Mouse (Mus musculus): ENCODE measurements around the gene Ttn. TPM values are rescaled to one million over a fixed set of nuclear protein-coding genes. Genes with fewer than 3 reads are reported as not detected.
"Not testable (repeated sequence)": the region's sequence is repeated elsewhere in the genome, so short reads cannot be mapped to it uniquely, and the experiment has no call there.

The Ttn gene
- under 0.01 and 0.30 TPM in 2 replicates for polyA plus RNA-seq (2016; fragmentation: Nextera tagmentation; extraction: Ambion mirVana)

GRCm38 (mm10) chr2:76982391-76983145, at the start of gene Ttn:
Gene Ttn (minus strand): TSS chr2:76982547.
- H3K27me3 ChIP-seq (ENCODE audit: low read depth, poor library complexity, severe bottlenecking): no peaks in the 10 kb centered on the region
- no peak within 1 kb of the TSS for H3K27ac ChIP-seq (replicated peaks)
- DNase-seq (ENCODE audit: low spot score): no peak
- no peak within 1 kb of the TSS for H3K4me3 ChIP-seq
- H3K36me3 ChIP-seq: no peaks in the 10 kb centered on the region
- H3K4me1 ChIP-seq: no peaks in the 10 kb centered on the region
- no peaks in the 10 kb centered on the region for H3K9me3 ChIP-seq (replicated peaks)
- WGBS: 87% methylated on average over 18 of the region's 18 CpGs

DNA sequence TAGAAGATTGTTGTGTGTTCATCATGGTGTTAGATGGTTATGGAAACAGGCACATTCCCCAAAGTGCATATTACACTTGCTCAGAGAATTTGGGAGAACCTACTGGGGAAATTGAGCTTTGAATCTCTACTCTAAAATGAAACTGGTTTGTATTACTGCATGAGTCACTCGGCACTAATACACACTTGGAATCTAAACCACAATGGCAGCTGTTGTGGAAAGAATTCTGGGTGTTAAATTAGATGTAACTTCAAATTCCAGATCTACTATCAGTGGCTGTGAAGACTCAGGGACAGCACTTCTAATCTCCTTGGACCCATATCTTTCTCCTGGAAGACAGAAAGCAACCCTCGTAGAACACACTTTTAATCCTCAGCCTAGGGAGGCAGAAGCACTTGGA, 38.3 kb upstream of the Ttn start:
- Histone ChIP-seq H3K36me3 (no peaks in the 10 kb centered on the region), H3K27me3 (ENCODE audit: low read depth, poor library complexity, severe bottlenecking) (no peaks in the 10 kb centered on the region), H3K9me3 (replicated peaks) (no peaks in the 10 kb centered on the region), H3K4me1 (no peaks in the 10 kb centered on the region), H3K4me3 (no peak overlapping the region), H3K27ac (replicated peaks) (no peak overlapping the region)
- 78% methylated on average over 2 of the region's 2 CpGs for WGBS
- no peak for DNase-seq (ENCODE audit: low spot score)

- DNase-seq (ENCODE audit: low spot score): no peak
Measured at GRCm38 (mm10) chr2:77017735-77018134, 35.4 kb upstream of the Ttn start.

GRCm38 (mm10) chr2:77013449-77013848, 31.1 kb upstream of the Ttn start:
- not testable (repeated sequence) for H3K4me1 ChIP-seq; H3K27me3 ChIP-seq (ENCODE audit: low read depth, poor library complexity, severe bottlenecking); DNase-seq (ENCODE audit: low spot score); H3K9me3 ChIP-seq (replicated peaks); H3K36me3 ChIP-seq; H3K4me3 ChIP-seq; H3K27ac ChIP-seq (replicated peaks)
- 93% methylated on average over 6 of the region's 6 CpGs for WGBS

More at GRCm38 (mm10) chr2:77017735-77018134, 35.4 kb upstream of the Ttn start:
- no peaks in the 10 kb centered on the region for H3K36me3 ChIP-seq
- no peak overlapping the region for H3K4me3 ChIP-seq
- no peaks in the 10 kb centered on the region for H3K9me3 ChIP-seq (replicated peaks)
- H3K4me1 ChIP-seq: no peaks in the 10 kb centered on the region
- no peak overlapping the region for H3K27ac ChIP-seq (replicated peaks)
- 88% methylated on average over 4 of the region's 4 CpGs for WGBS
- no peaks in the 10 kb centered on the region for H3K27me3 ChIP-seq (ENCODE audit: low read depth, poor library complexity, severe bottlenecking)

DNA sequence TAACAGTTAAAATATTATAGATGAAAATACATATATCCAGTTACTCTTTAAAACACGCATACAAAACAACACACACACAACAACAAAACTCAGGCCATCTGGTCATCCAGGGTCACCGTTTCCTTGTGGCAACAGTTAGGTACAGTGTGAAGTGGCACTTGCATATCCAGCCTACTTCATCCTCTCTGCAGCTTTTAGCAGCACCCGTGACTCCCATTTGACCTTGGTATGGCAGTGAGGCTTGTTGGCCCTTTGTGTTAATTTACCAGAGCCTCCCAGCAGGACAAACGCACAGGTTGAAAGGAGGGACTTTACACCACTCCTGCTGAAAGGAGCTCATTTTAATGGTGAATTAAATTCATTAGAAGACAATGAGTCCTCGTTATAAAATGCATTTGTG, 29.6 kb upstream of the Ttn start:
- no peaks in the 10 kb centered on the region for H3K36me3 ChIP-seq
- H3K27ac ChIP-seq (replicated peaks): no peak overlapping the region
- H3K27me3 ChIP-seq (ENCODE audit: low read depth, poor library complexity, severe bottlenecking): no peaks in the 10 kb centered on the region
- H3K9me3 ChIP-seq (replicated peaks): no peaks in the 10 kb centered on the region
- no peaks in the 10 kb centered on the region for H3K4me1 ChIP-seq
- no peak overlapping the region for H3K4me3 ChIP-seq
- 76% methylated on average over 5 of the region's 5 CpGs for WGBS
- no peak for DNase-seq (ENCODE audit: low spot score)

- H3K36me3 ChIP-seq: no peaks in the 10 kb centered on the region
- H3K4me3 ChIP-seq: no peak overlapping the region
- H3K9me3 ChIP-seq (replicated peaks): no peaks in the 10 kb centered on the region
- no peaks in the 10 kb centered on the region for H3K27me3 ChIP-seq (ENCODE audit: low read depth, poor library complexity, severe bottlenecking)
- WGBS: 82% methylated on average over 7 of the region's 7 CpGs
- no peak overlapping the region for H3K27ac ChIP-seq (replicated peaks)
- DNase-seq (ENCODE audit: low spot score): no peak
- no peaks in the 10 kb centered on the region for H3K4me1 ChIP-seq
Measured at GRCm38 (mm10) chr2:77007015-77007414, 24.7 kb upstream of the Ttn start.

- H3K9me3 ChIP-seq (replicated peaks): no peaks in the 10 kb centered on the region
- WGBS: 75% methylated on average over 2 of the region's 2 CpGs
- H3K27ac ChIP-seq (replicated peaks): no peak overlapping the region
Measured at GRCm38 (mm10) chr2:77003148-77003547, 20.8 kb upstream of the Ttn start.

GRCm38 (mm10) chr2:76998351-76998750, 16.0 kb upstream of the Ttn start:
- 76% methylated on average over 5 of the region's 5 CpGs for WGBS
- DNase-seq (ENCODE audit: low spot score): no peak
- Histone ChIP-seq H3K9me3 (replicated peaks) (no peaks in the 10 kb centered on the region), H3K27ac (replicated peaks) (no peak overlapping the region), H3K4me1 (no peaks in the 10 kb centered on the region), H3K36me3 (no peaks in the 10 kb centered on the region), H3K27me3 (ENCODE audit: low read depth, poor library complexity, severe bottlenecking) (no peaks in the 10 kb centered on the region), H3K4me3 (no peak overlapping the region)

More at GRCm38 (mm10) chr2:77003148-77003547, 20.8 kb upstream of the Ttn start:
- no peaks in the 10 kb centered on the region for H3K27me3 ChIP-seq (ENCODE audit: low read depth, poor library complexity, severe bottlenecking)
- DNase-seq (ENCODE audit: low spot score): no peak
- no peaks in the 10 kb centered on the region for H3K4me1 ChIP-seq
- no peaks in the 10 kb centered on the region for H3K36me3 ChIP-seq
- H3K4me3 ChIP-seq: no peak overlapping the region

DNA sequence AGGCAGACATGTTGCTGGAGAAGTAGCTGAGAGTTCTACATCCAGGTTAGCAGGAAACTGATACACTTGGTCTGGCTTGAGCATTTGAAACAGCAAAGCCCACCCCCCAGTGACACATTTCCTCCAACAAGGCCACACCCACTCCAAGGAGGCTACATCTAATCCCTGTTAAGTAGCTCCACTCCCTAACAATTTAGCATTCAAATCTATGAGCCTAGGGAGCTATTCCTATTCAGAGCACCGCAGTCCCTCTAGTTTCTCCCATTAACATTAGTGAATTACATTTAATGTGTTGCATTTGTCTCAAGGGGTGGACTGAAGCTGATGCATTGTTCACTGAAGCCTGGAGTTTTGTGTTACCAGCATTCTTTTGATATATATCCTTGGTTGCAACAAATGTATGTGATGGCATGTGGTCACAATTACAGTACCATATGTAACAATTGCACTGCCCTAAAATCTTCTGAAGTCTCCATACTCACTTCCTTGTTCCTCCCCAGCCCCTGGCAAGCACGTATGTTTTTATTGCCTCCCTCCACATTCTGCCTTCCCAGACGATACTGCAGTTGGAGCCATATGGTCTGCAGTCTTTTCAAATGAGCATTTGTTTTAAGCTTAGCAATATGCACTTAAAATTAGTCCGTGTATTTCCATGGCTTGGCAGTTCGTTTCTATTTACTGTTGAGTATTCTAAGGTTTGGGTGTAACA, 10.3 kb upstream of the Ttn start:
- Histone ChIP-seq H3K4me1 (no peaks in the 10 kb centered on the region), H3K4me3 (no peak overlapping the region), H3K27ac (replicated peaks) (no peak overlapping the region), H3K36me3 (no peaks in the 10 kb centered on the region), H3K9me3 (replicated peaks) (no peaks in the 10 kb centered on the region), H3K27me3 (ENCODE audit: low read depth, poor library complexity, severe bottlenecking) (no peaks in the 10 kb centered on the region)
- 90% methylated on average over 5 of the region's 5 CpGs for WGBS
- no peak for DNase-seq (ENCODE audit: low spot score)

GRCm38 (mm10) chr2:76987317-76987716, 5.0 kb upstream of the Ttn start:
- no peaks in the 10 kb centered on the region for H3K9me3 ChIP-seq (replicated peaks)
- 92% methylated on average over 4 of the region's 4 CpGs for WGBS
- H3K4me3 ChIP-seq: no peak overlapping the region
- H3K27ac ChIP-seq (replicated peaks): no peak overlapping the region
- H3K27me3 ChIP-seq (ENCODE audit: low read depth, poor library complexity, severe bottlenecking): no peaks in the 10 kb centered on the region
- no peak for DNase-seq (ENCODE audit: low spot score)
- H3K4me1 ChIP-seq: no peaks in the 10 kb centered on the region
- no peaks in the 10 kb centered on the region for H3K36me3 ChIP-seq

- no peak for DNase-seq (ENCODE audit: low spot score)
- H3K9me3 ChIP-seq (replicated peaks): no peaks in the 10 kb centered on the region
- H3K4me1 ChIP-seq: no peaks in the 10 kb centered on the region
- no peak overlapping the region for H3K27ac ChIP-seq (replicated peaks)
- no peak overlapping the region for H3K4me3 ChIP-seq
- WGBS: 86% methylated on average over 5 of the region's 5 CpGs
- no peaks in the 10 kb centered on the region for H3K36me3 ChIP-seq
- no peaks in the 10 kb centered on the region for H3K27me3 ChIP-seq (ENCODE audit: low read depth, poor library complexity, severe bottlenecking)
Measured at GRCm38 (mm10) chr2:76984384-76984783, 2.0 kb upstream of the Ttn start.

DNA sequence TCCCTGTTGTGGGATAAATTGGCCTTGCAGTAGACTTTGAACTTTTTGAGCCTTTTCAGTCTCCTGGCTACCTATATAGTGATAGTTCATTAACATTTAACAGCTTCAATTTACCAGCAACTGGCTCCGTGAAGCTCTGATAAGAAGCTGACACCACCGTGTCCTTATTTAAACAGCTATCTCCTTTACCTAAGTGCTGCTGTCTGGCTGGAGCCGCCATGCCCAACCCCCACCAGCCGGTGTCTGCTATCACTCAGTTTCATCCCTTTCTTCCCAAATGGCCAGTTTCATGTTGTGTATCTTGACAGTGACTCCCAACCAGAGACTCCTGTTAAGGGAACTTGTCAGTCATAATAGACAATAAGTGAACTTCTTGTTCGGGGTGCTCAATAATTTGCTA, 1.3 kb upstream of the Ttn start:
- no peaks in the 10 kb centered on the region for H3K4me1 ChIP-seq
- no peaks in the 10 kb centered on the region for H3K27me3 ChIP-seq (ENCODE audit: low read depth, poor library complexity, severe bottlenecking)
- H3K36me3 ChIP-seq: no peaks in the 10 kb centered on the region
- no peak for DNase-seq (ENCODE audit: low spot score)
- H3K4me3 ChIP-seq: no peak overlapping the region
- 69% methylated on average over 5 of the region's 5 CpGs for WGBS
- H3K9me3 ChIP-seq (replicated peaks): no peaks in the 10 kb centered on the region
- H3K27ac ChIP-seq (replicated peaks): no peak overlapping the region

- no peak overlapping the region for H3K4me3 ChIP-seq
- no peak for DNase-seq (ENCODE audit: low spot score)
- H3K4me1 ChIP-seq: no peaks in the 10 kb centered on the region
- H3K27ac ChIP-seq (replicated peaks): no peak overlapping the region
- WGBS: 77% methylated on average over 5 of the region's 5 CpGs
- H3K27me3 ChIP-seq (ENCODE audit: low read depth, poor library complexity, severe bottlenecking): no peaks in the 10 kb centered on the region
- H3K9me3 ChIP-seq (replicated peaks): no peaks in the 10 kb centered on the region
- H3K36me3 ChIP-seq: no peaks in the 10 kb centered on the region
Measured at GRCm38 (mm10) chr2:76981717-76982116, 630 bp downstream of the Ttn start.
